Mouse (Mus musculus) CH12.LX (cell line): ENCODE results near the gene Gfm2. TPM values are rescaled to one million over a fixed set of nuclear protein-coding genes. Genes with fewer than 3 reads are reported as not detected.

Experiments
- DNase-seq: peaks from one replicate; pipeline ENCODE4 v3.0.0-alpha.2; 2013; ENCODE audit errors: extremely low read depth
- H3K27ac ChIP-seq: 2 replicates; pipeline ENCODE4 v1.5.1; 2012; ENCODE audit warnings: low read depth, mild to moderate bottlenecking, control low read depth, moderate library complexity; ENCODE audit not compliant: insufficient read depth
- H3K27me3 ChIP-seq: replicated peaks from 2 replicates; pipeline ENCODE3; 2012; ENCODE audit warnings: inconsistent platforms
- H3K36me3 ChIP-seq, 2 experiments: replicated peaks in 1 of 2; 2 replicates each; pipeline versions ENCODE3 to v1.6.1; 2012; ENCODE audit warnings: inconsistent platforms in 1 of 2, low read length in 1 of 2, mild to moderate bottlenecking in 1 of 2, mixed read lengths in 1 of 2, moderate library complexity in 1 of 2; ENCODE audit not compliant: control insufficient read depth in 1 of 2, insufficient read depth in 1 of 2
- H3K4me1 ChIP-seq, 2 experiments: 2 replicates each; pipeline ENCODE4 v1.6.1; 2012; ENCODE audit warnings: inconsistent platforms in 1 of 2, moderate library complexity in 1 of 2; ENCODE audit not compliant: insufficient read depth in 2 of 2, control insufficient read depth in 1 of 2
- H3K4me2 ChIP-seq: 2 replicates; pipeline ENCODE4 v1.6.1; 2012; ENCODE audit warnings: low read depth, mild to moderate bottlenecking, control low read depth; ENCODE audit not compliant: poor library complexity, insufficient read depth, severe bottlenecking
- H3K4me3 ChIP-seq, 3 experiments: fragments of 150-350 bp in 1 of 3; sonication (generic) in 1 of 3; replicated peaks in 1 of 3; 2 replicates each; pipeline versions ENCODE3 to v1.5.1; 2011 to 2012; ENCODE audit warnings: low read depth in 2 of 3, low read length in 2 of 3, mild to moderate bottlenecking in 2 of 3, moderate library complexity in 2 of 3, control low read depth in 1 of 3, improper control_type of control experiment in 1 of 3, inconsistent platforms in 1 of 3, mixed read lengths in 1 of 3; ENCODE audit not compliant: poor library complexity in 1 of 3
- H3K79me2 ChIP-seq: replicated peaks from 2 replicates; pipeline ENCODE4 v1.6.1; 2012; ENCODE audit warnings: mild to moderate bottlenecking, moderate library complexity; ENCODE audit not compliant: control insufficient read depth, poor library complexity, insufficient read depth, severe bottlenecking; ENCODE audit errors: extremely low read depth
- H3K9ac ChIP-seq: 2 replicates; pipeline ENCODE4 v1.6.1; 2012; ENCODE audit warnings: low read depth, mild to moderate bottlenecking, control low read depth, moderate library complexity; ENCODE audit not compliant: insufficient read depth
- H3K9me3 ChIP-seq: replicated peaks from 2 replicates; pipeline ENCODE3; 2012; ENCODE audit warnings: low read length, inconsistent platforms, mixed read lengths
- EP300 ChIP-seq: IDR thresholded peaks from 2 replicates; pipeline ENCODE4 v1.6.1; 2011; ENCODE audit warnings: low read length, improper control_type of control experiment
- ETS1 ChIP-seq: conservative IDR thresholded peaks from 2 replicates; pipeline ENCODE4 v1.6.1; 2012; ENCODE audit warnings: low read depth, mild to moderate bottlenecking, inconsistent platforms, low read length, improper control_type of control experiment, moderate library complexity
- IRF4 ChIP-seq: IDR thresholded peaks from 2 replicates; pipeline ENCODE4 v1.6.1; 2014; ENCODE audit warnings: low read depth, mild to moderate bottlenecking, inconsistent platforms, low read length, improper control_type of control experiment
- JUND ChIP-seq: conservative IDR thresholded peaks from 2 replicates; pipeline ENCODE4 v1.6.1; 2011; ENCODE audit warnings: low read depth, low read length, improper control_type of control experiment
- MYC ChIP-seq: IDR thresholded peaks from 2 replicates; pipeline ENCODE4 v1.6.1; 2011; ENCODE audit warnings: low read depth, mild to moderate bottlenecking, improper control_type of control experiment, low read length
- PAX5 ChIP-seq: IDR thresholded peaks from 2 replicates; pipeline ENCODE4 v1.6.1; 2012; ENCODE audit warnings: low read length, inconsistent platforms, mixed read lengths
- POLR2AphosphoS2 ChIP-seq: IDR thresholded peaks from 2 replicates; pipeline ENCODE4 v1.6.1; 2011; ENCODE audit warnings: low read depth, low read length, improper control_type of control experiment
- dilution Hi-C: fragments of 300-500 bp; cut with MboI; formaldehyde crosslinking; loops from 2 replicates; pipeline ENCODE4 v1.14.3; 2020; ENCODE audit warnings: low sequenced_read_pairs; ENCODE audit not compliant: extremely low pct_unique_long_range_greater_than_20kb, extremely low pct_ligation_motif_present
- in situ Hi-C: fragments of 300-500 bp; cut with MboI; formaldehyde crosslinking; loops from 3 replicates; pipeline ENCODE4 v1.14.3; 2019; ENCODE audit warnings: low sequenced_read_pairs, low pct_ligation_motif_present, low pct_unique_long_range_greater_than_20kb, mixed read lengths
- polyA plus RNA-seq: library from polyadenylated mRNA; unstranded; fragments of >175 nt; gene quantifications from 2 replicates; pipeline ENCODE4 v1.2.1, GENCODE M21; 2012; ENCODE audit warnings: low read depth; ENCODE audit not compliant: insufficient read length
- total RNA-seq, 2 experiments: library from RNA; depleted of rRNA; stranded (reverse); fragments of 300-350 nt in 1 of 2; fragments of >200 nt in 1 of 2; gene quantifications; 2 replicates each; pipeline ENCODE4 v1.2.3; 2012 to 2014

Gene Gfm2
- total and polyA plus RNA-seq, 3 experiments: 35.5 to 38.0 (median 37.4) TPM

GRCm38 (mm10) chr13:97199123-97199522 lies 61.4 kb downstream of the Gfm2 start:
- dilution Hi-C loops (no loop called here), in situ Hi-C loops (no loop called here)
- DNase-seq: no peak
- TF ChIP-seq MYC: no peak
- no peak for TF ChIP-seq IRF4
- Histone ChIP-seq H3K27me3 (no peaks in the 10 kb centered on the region), H3K4me1 (peaks cover 7 to 32% of the 10 kb centered on the region in 2 experiments; a peak in 3 of 4 replicates), H3K4me2 (no peak overlapping the region), H3K27ac (no peak overlapping the region), H3K79me2 (no peaks in the 10 kb centered on the region), H3K9ac (no peak overlapping the region), H3K36me3 (peaks cover 0 to 4% of the 10 kb centered on the region in 2 experiments), H3K4me3 (no peak overlapping the region), H3K9me3 (no peaks in the 10 kb centered on the region)

- no peak overlapping the region for H3K4me2 ChIP-seq
- no peaks in the 10 kb centered on the region for H3K79me2 ChIP-seq
- no peak overlapping the region for H3K4me3 ChIP-seq
- no peak for DNase-seq
- no peaks in the 10 kb centered on the region for H3K36me3 ChIP-seq
- H3K9me3 ChIP-seq: no peaks in the 10 kb centered on the region
- no peak for TF ChIP-seq JUND
- TF ChIP-seq POLR2AphosphoS2: no peak
- TF ChIP-seq ETS1: no peak
- TF ChIP-seq, all 38 proteins: peak for 0
- in situ Hi-C loops: no loop called here
- dilution Hi-C loops: no loop called here
- Histone ChIP-seq H3K9ac (no peak overlapping the region), H3K4me1 (peaks cover 5 to 37% of the 10 kb centered on the region in 2 experiments; a peak in 3 of 4 replicates), H3K27me3 (no peaks in the 10 kb centered on the region), H3K27ac (no peak overlapping the region)
Measured at GRCm38 (mm10) chr13:97201076-97201475, 63.3 kb downstream of the Gfm2 start.

- dilution Hi-C loops: no loop called here
- Histone ChIP-seq H3K9ac (no peak overlapping the region), H3K4me2 (no peak overlapping the region), H3K4me3 (no peak overlapping the region), H3K27ac (no peak overlapping the region), H3K36me3 (no peaks in the 10 kb centered on the region), H3K79me2 (no peaks in the 10 kb centered on the region), H3K9me3 (no peaks in the 10 kb centered on the region), H3K4me1 (peaks cover 0 to 30% of the 10 kb centered on the region in 2 experiments; a peak in 2 of 4 replicates), H3K27me3 (no peaks in the 10 kb centered on the region)
- TF ChIP-seq ETS1 (no peak), EP300 (no peak), PAX5 (no peak)
- DNase-seq: no peak
- in situ Hi-C loops: no loop called here
Measured at GRCm38 (mm10) chr13:97201896-97202295, 64.2 kb downstream of the Gfm2 start.
